In genomic region chr5:64336767-64337408, GRCm38 (mm10) we compare ENCODE assay signal across 8 mouse cellular contexts.
DNase-seq lines count a peak whose midpoint lies in the region; ATAC-seq and TF ChIP-seq lines count a peak whose summit lies in the region.

No protein-coding gene starts in this region.

- peaks cover 12% of the 10 kb centered on the region for H3K4me1 ChIP-seq in hindbrain, embryonic 15.5 days (replicated peaks)
- peaks cover 8% of the 10 kb centered on the region; the same call in 1 of the 2 replicates for H3K4me1 ChIP-seq in lung, postnatal 0 days (ENCODE audit: insufficient read depth, low read depth, low read length)

- TF ChIP-seq CTCF in lung, postnatal 0 days (IDR thresholded peaks at IDR 0.05) = peak; percentile 40

- DNase-seq in NIH3T3 (ENCODE audit: low read depth) = peak; percentile 67
- peak; percentile 88 to 89 for DNase-seq in cerebellum, postnatal 10 days
- peak; percentile 58 to 76 for DNase-seq in gastrocnemius, adult 8-10 months (ENCODE audit: low spot score in 2 of 2)
- DNase-seq in layer of hippocampus, postnatal 36 days = peak; percentile 62 to 71
- DNase-seq in lung, postnatal 0 days (ENCODE audit: low spot score) = peak; percentile 76
- DNase-seq in retina, postnatal 7 days (ENCODE audit: low read depth, low spot score) = peak; percentile 13
- DNase-seq in spleen, postnatal 14 days (ENCODE audit: low spot score in 2 of 2) = no peak

- H3K4me2 ChIP-seq in hindbrain, embryonic 15.5 days = no peak overlapping the region
- no peak overlapping the region for H3K4me2 ChIP-seq in lung, postnatal 0 days (replicated peaks; ENCODE audit: low read depth, low read length)

- 20% methylated on average over 7 of the region's 7 CpGs for WGBS in hindbrain, embryonic 15.5 days
- WGBS in lung, postnatal 0 days = 18% methylated on average over 7 of the region's 7 CpGs

- H3K27ac ChIP-seq in hindbrain, embryonic 15.5 days (replicated peaks) = peak overlapping the region; percentile 66
- H3K27ac ChIP-seq in lung, postnatal 0 days (ENCODE audit: low read length) = peak overlapping the region; percentile 34

- no peak overlapping the region for H3K4me3 ChIP-seq in hindbrain, embryonic 15.5 days
- H3K4me3 ChIP-seq in lung, postnatal 0 days (ENCODE audit: low read depth, low read length) = no peak overlapping the region

- H3K9me3 ChIP-seq in hindbrain, embryonic 15.5 days = no peaks in the 10 kb centered on the region
- no peaks in the 10 kb centered on the region for H3K9me3 ChIP-seq in lung, postnatal 0 days (ENCODE audit: low read length)

- H3K27me3 ChIP-seq in hindbrain, embryonic 15.5 days = no peaks in the 10 kb centered on the region
- H3K27me3 ChIP-seq in lung, postnatal 0 days (replicated peaks; ENCODE audit: insufficient read depth, low read length) = no peaks in the 10 kb centered on the region

- H3K36me3 ChIP-seq in hindbrain, embryonic 15.5 days = no peaks in the 10 kb centered on the region
- no peaks in the 10 kb centered on the region; the same call in 1 of the 2 replicates for H3K36me3 ChIP-seq in lung, postnatal 0 days (ENCODE audit: insufficient read depth, low read length)

- TF ChIP-seq EP300 in lung, postnatal 0 days (IDR thresholded peaks at IDR 0.05) = no peak

- no peak overlapping the region for H3K9ac ChIP-seq in hindbrain, embryonic 15.5 days
- H3K9ac ChIP-seq in lung, postnatal 0 days (replicated peaks; ENCODE audit: low read depth) = no peak overlapping the region

- peak; percentile 86 for ATAC-seq in hindbrain, embryonic 15.5 days (ENCODE audit: low FRiP score, low read depth)
- ATAC-seq in lung, postnatal 0 days = peak; percentile 87

Comparison
In these comparisons a context has a peak if more than half of its experiments do, and no peak if none do; other contexts are left out.
1. DNase-seq: peak in NIH3T3 (single experiment), cerebellum, postnatal 10 days (2 of 2), gastrocnemius, adult 8-10 months (2 of 2), layer of hippocampus, postnatal 36 days (2 of 2), lung, postnatal 0 days (single experiment) and retina, postnatal 7 days (single experiment); none in spleen, postnatal 14 days (0 of 2).